Mouse (Mus musculus) fibroblast of lung, adult 2 months (primary cell): ENCODE data around the gene Lhfpl3.
A peak's percentile ranks its signal among the peaks of the same experiment; 100 is the strongest.
"Not testable (repeated sequence)": the region's sequence is repeated elsewhere in the genome, so short reads cannot be mapped to it uniquely, and the experiment has no call there.

Experiments used
- DNase-seq: peaks from one replicate; pipeline ENCODE4 v3.0.0-alpha.2; 2011; ENCODE audit warnings: low read depth

The Lhfpl3 gene

DNA sequence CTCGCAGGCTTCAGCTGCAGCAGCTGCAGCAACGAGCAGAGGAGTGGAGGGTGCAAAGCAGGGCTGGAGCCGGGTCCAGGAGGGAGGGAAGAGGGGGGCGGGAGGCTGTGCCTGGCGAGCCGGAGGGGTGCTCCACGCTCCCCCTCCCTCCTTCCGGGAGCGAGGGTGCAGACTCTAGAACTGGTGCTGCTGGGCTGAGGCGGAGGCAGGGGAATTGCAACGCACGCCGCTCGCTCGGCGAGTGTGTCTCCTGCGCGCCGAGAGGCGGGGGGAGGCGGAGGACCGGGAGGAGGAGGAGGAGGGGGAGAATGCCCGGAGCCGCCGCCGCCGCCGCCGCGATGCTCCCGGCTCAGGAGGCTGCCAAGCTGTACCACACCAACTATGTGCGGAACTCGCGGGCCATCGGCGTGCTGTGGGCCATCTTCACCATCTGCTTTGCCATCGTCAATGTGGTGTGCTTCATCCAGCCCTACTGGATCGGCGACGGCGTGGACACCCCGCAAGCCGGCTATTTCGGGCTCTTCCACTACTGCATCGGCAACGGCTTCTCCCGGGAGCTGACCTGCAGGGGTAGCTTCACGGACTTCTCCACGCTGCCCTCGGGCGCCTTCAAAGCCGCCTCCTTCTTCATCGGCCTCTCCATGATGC, at the start of gene Lhfpl3:
Gene Lhfpl3 (plus strand): TSS at position 175 of the 648 bp plus-strand sequence.
- no peak for DNase-seq

DNA sequence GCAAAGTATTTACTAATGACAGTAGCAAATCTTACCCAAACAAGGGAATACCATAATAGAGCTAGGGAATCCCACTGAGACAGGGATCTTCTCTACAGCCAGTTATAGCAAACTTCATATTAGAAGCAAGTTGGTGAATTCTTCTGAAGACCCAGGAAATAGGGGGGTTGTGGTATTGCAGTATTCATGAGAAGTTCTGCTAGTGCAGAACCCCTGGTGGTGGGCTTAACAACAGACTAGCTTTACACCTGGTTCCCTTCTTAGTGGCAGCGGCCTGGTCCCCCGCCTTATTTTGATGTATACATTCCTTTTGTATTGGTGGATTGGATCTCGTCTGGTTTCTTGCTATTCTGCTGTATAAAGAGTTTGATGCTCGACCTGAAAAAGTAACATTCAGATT, 39.6 kb upstream of the Lhfpl3 start:
- DNase-seq, result not testable (repeated sequence)

GRCm38 (mm10) chr5:22745529-22745884, 352 bp upstream of the Lhfpl3 start:
- DNase-seq, result no peak

- no peak for DNase-seq
Observed at GRCm38 (mm10) chr5:22746533-22747021, 718 bp downstream of the Lhfpl3 start.

DNA sequence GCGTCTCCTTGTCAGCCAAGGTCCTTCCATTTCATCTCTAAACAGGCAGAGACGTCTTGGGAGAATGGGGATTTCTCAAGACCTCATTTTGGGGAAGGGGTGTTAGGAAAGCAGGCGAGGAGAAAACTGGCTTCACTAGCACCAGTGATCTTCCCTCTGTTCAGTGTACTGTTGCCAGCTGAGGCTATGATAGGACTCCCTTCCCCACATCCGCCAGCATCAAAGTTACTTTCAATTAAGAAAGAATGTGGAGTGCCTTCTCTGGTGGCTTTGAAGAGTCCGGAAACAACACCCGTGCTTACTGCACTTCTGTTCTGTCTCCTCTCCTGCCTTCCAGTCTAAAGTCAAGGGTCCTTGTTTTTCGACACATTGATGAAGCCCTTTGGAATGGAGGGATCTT, 1.4 kb downstream of the Lhfpl3 start:
- DNase-seq, result no peak

DNA sequence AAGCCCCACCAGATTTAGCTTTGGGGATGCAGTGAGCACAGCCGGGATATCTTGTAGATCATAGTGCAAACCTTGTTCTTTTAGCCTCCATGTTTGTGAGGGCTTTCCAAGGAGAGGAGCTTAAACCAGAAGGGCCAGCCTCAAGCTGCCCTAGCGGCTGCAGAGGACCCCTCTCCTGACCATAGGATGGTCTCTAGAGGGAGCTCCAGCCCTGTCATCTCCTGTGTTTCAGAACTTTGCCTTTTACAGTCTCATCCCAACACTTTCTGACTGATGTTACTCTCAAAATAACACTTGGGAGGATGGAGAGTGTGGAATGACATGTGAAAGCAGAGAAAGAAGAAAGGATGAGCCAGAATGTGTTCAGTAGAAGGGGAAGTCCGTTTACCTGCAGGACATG, 11.4 kb downstream of the Lhfpl3 start:
- DNase-seq, result no peak

DNA sequence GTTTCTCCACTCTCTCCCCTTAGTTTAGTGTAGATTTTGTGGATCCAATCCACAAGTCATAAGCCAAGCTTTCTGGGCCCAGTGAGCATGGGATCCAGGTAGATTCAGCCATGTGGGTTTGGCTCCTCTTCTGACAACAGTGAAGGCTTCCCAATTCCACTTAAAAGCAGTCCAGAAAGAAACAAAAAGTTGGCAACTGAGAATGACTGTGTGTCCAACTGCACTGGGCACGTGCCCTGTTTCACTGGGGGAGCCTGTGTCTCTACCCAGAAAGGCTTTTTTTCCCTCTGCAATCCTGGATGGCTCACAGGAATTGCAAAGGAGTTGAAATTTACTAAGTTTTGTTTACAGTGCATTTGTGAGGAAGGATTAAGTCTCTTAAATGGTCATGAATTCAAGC, 24.9 kb downstream of the Lhfpl3 start:
- peak; percentile 2 for DNase-seq

DNA sequence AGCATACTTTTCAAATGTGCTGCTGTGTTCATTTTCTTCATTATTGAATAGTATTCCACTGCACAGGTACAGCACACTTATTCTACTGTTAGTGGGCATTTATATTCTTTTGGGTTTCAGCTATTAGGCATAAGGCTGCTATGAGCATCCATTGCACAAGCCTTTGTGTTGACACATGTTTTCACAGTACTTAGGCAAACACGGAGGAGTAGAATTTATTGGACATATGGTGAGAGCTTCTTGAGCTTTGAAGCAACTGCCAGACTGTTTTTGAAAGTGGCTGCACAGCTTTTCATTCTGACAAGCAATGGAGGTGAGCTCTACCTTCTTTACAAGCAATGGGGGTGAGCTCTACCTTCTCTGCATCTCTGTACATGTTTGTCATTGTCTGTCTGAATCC, 49.5 kb downstream of the Lhfpl3 start:
- no peak for DNase-seq

DNA sequence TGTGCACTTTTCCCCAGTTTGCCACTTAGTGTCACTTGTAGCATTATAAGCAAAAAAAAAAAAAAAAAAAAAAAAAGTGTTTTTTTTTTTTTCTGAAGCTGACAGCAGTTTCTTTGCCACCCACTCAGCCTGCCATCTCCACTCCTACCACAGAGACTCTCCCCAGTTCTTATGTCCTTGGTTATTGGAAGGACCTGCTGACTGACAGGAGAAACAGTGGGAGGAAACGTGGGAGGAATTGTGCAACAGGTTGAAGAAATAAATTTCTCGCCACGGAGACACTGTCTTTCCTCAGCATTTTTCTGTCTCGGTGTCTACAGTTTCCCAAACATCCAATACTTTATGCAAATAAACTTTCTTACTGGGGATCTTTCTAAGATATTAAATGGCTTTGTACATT, 67.6 kb downstream of the Lhfpl3 start:
- no peak for DNase-seq

- no peak for DNase-seq
Observed at GRCm38 (mm10) chr5:22829822-22830450, 84.1 kb downstream of the Lhfpl3 start.

DNA sequence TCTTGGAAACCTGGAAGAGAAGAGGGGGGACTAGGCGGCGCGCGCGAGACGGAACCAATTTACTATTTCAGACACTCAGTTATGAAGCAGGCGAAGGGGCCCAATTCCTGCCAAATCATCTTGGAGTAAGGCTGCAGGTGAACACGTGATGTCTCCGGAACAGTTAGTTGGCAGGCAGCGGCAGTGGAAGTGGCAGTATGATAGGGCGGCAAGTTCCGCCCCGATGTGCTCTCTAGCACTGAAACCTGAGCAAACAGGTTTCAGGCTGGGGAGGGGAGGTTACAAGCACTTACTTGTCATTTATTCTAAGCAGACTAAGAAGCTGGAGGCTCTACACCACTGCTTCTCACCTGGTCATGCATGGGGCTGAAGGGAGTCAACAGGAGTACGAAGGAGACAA, 105.7 kb downstream of the Lhfpl3 start:
- DNase-seq, result no peak

- DNase-seq, result no peak
Observed at GRCm38 (mm10) chr5:22853503-22853902, 107.6 kb downstream of the Lhfpl3 start.

GRCm38 (mm10) chr5:22856480-22856879, 110.6 kb downstream of the Lhfpl3 start:
- no peak for DNase-seq

DNA sequence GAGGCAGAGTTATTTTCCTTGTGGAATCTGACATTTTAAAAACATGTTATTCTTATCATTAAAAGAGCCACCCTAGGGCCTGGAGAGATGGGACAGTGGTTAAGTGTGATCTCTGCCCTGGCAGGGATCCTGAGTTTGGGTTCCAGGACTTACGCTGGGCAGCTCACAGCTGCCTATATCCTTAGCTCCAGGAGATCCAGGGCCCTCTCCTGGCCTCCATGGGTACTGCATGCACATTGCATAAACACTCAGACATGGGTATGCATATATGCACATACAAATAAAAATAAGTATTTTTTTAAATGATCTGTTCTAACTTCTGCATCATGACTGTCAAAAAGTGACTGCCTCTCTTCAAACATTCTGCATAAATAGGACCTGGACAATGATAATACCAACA, 115.5 kb downstream of the Lhfpl3 start:
- no peak for DNase-seq

DNA sequence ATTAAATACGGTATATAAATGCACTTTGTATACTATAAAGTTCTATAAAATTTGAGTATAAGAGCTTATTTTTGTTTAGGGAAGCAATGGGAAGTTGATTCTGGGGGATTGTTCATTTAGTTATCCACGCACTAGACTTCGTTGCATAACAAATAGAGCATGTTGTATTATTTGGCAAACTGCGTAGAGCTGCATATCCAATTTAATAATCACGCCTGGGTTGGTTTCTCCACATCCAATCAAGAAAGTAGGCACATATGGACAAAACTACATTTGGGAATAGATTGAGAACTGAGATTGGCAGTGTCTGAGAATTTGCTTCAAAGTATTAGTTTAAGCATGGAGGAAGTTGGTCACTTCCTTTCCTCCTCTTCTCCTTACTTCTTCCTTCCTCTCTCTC, 123.2 kb downstream of the Lhfpl3 start:
- no peak for DNase-seq

GRCm38 (mm10) chr5:22872417-22872816, 126.6 kb downstream of the Lhfpl3 start:
- no peak for DNase-seq

- no peak for DNase-seq
Observed at GRCm38 (mm10) chr5:22888345-22888744, 142.5 kb downstream of the Lhfpl3 start.

DNA sequence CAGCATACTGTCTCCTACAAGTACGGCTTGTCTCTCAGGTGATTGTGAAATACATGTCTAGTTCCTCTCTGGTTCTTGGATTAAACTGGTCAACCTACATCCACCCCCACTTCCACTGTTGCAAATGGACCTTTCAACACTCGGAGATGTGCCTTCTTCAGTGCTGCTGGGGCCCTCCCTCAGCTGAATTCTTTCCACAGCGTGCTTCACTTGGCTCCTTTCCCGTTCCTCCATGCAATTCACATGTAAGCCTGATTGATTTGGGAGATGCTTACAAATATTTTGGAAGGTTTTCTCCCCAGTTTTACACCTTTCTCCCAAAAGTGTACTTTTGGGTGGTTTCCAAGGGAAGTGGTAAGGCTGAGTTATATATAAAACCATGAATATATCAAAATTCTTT, 143.6 kb downstream of the Lhfpl3 start:
- no peak for DNase-seq

GRCm38 (mm10) chr5:22897228-22897627, 151.4 kb downstream of the Lhfpl3 start:
- DNase-seq, result no peak

DNA sequence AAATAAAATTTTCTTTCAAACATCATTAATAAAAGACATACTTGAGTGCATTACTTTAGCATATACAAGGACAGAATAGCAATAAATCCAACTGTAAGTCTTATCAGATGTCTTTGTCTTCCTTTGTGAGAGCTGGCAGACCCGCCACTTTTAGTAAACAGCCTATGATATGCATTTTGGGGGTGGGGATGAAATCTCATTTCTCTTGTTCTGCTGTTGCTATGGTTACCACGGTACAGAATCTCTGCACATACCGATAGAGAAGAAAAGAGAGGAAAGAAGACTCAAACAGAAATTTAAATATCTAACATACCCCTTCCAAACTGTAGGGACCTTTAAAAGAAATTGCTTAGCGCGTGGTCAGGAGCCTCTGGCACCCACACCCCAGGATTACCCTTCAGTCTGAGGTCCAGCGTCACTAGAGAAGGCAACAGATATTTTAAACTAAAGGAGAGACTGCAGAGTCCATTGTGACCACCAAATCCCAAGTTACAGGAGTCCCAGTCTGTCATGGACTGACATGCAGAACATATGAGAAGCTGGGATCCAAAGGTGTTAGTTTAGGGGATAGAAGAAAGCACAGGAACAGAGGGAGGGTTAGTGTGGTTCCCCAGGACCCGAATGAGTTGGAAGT, 151.9 kb downstream of the Lhfpl3 start:
- no peak for DNase-seq

GRCm38 (mm10) chr5:22898593-22898992, 152.7 kb downstream of the Lhfpl3 start:
- DNase-seq, result no peak

DNA sequence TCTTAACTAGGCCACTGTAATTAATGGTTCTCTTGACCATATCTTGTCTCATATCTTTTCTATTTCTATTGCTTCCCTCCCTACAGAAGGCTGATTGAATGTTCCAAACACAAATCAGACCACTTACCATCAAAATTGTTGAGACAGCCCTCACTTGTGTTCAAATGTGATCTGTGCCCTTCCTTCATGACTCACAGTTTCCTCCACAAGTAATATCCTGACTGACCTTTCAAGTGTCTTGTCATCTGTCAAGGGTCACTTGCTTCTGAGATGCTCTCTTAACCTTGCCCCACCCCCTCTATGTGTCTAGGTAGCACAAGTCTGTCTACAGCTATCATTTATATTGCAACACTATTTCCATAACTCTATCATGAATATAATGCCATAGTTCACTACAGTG, 154.1 kb downstream of the Lhfpl3 start:
- DNase-seq, result no peak

DNA sequence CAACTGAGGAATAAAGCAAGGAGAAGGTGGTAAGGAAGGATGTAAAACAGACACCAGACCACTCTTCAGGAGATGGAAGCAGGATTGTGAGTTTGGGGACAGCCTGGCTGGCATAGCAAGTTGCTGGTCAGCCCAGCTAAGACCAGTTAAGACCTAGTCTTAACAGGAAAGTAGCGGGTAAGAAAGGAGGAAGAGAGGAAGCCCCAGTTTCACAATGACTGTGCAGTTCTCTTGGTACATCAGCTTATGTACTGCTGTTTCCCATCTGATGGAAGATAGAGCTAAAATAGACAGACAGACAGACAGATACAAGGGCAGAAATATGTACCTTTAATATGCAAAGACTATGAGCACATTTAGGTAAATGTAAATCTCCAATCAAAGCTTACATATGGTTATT, 171.3 kb downstream of the Lhfpl3 start:
- DNase-seq, result no peak

DNA sequence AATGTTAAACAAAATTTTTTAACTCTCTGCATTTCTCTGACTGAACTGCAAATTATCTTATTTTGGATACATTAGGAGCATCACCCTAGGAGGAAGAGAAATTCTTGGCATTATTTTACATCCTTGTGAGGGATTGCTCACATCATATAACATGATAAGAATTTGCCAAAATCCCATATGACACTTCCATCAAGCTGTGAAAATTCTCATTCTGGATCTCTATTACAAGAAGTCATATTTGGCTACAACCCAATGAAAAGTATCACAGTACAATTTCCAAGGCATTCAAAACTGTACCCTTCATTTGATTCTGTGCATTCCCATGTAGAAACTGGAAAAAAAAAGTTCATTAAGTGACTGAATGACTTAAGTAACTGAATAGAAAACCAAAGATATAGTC, 180.3 kb downstream of the Lhfpl3 start:
- DNase-seq, result no peak
